Mouse (Mus musculus): ENCODE data around the gene Ttc21a. TPM values are rescaled to one million over a fixed set of nuclear protein-coding genes. Genes with fewer than 3 reads are reported as not detected.
"Not testable (repeated sequence)": the region's sequence is repeated elsewhere in the genome, so short reads cannot be mapped to it uniquely, and the experiment has no call there.

Ttc21a gene
- total RNA-seq, 1 experiment from 2014 or later, result not detected

GRCm38 (mm10) chr9:120012161-120012560 is 74.8 kb downstream of the Ttc21a start:
- ATAC-seq (replicated peaks; ENCODE audit: insufficient number of reproducible peaks, low FRiP score, low TSS enrichment, poor library complexity, severe bottlenecking), result not testable (repeated sequence)

- ATAC-seq (replicated peaks; ENCODE audit: insufficient number of reproducible peaks, low FRiP score, low TSS enrichment, poor library complexity, severe bottlenecking), result no peak
Observed at GRCm38 (mm10) chr9:120012781-120013180, 75.4 kb downstream of the Ttc21a start.

- no peak for ATAC-seq (replicated peaks; ENCODE audit: insufficient number of reproducible peaks, low FRiP score, low TSS enrichment, poor library complexity, severe bottlenecking)
Observed at GRCm38 (mm10) chr9:120013251-120013820, 75.9 kb downstream of the Ttc21a start.

GRCm38 (mm10) chr9:120014828-120015227 is 77.4 kb downstream of the Ttc21a start:
- no peak for ATAC-seq (replicated peaks; ENCODE audit: insufficient number of reproducible peaks, low FRiP score, low TSS enrichment, poor library complexity, severe bottlenecking)

GRCm38 (mm10) chr9:120016956-120017355 is 79.5 kb downstream of the Ttc21a start:
- ATAC-seq (replicated peaks; ENCODE audit: insufficient number of reproducible peaks, low FRiP score, low TSS enrichment, poor library complexity, severe bottlenecking), result no peak

Other genes starting within 250 kb of the Ttc21a start
- not detected in 3 replicates for gene Scn10a, start 218.3 kb upstream of the Ttc21a start, total RNA-seq (2017)
- gene Scn11a, start 112.2 kb upstream of the Ttc21a start, total RNA-seq (2017), result not detected in 3 replicates
- 34.3 to 58.8 TPM (median 53.3 TPM) in 3 replicates for gene Wdr48, start 42.7 kb upstream of the Ttc21a start, total RNA-seq (2017)
- 1.2 to 1.9 TPM (median 1.8 TPM) in 3 replicates for gene Gorasp1, start within 50 bp of the Ttc21a start, total RNA-seq (2017)
- 46.8 to 67.3 TPM (median 52.6 TPM) in 3 replicates for gene Csrnp1, start 47.1 kb downstream of the Ttc21a start, total RNA-seq (2017)
- 0.76 to 2.0 TPM (median 1.7 TPM) in 3 replicates for gene Xirp1, start 86.0 kb downstream of the Ttc21a start, total RNA-seq (2017)
- 220 to 263 TPM (median 252 TPM) in 3 replicates for gene Cx3cr1, start 132.3 kb downstream of the Ttc21a start, total RNA-seq (2017)
- gene Ccr8, start 154.5 kb downstream of the Ttc21a start, total RNA-seq (2017), result 0.39 TPM in 1 of 3 replicates, not detected in the others
- gene Slc25a38, start 172.8 kb downstream of the Ttc21a start, total RNA-seq (2017), result 29.0 to 46.6 TPM (median 44.2 TPM) in 3 replicates
- gene Rpsa, start 190.1 kb downstream of the Ttc21a start, total RNA-seq (2017), result 2,389 to 2,734 TPM (median 2,564 TPM) in 3 replicates
- not detected in 3 replicates for gene Mobp, start 212.1 kb downstream of the Ttc21a start, total RNA-seq (2017)